In the genomic region with DNA sequence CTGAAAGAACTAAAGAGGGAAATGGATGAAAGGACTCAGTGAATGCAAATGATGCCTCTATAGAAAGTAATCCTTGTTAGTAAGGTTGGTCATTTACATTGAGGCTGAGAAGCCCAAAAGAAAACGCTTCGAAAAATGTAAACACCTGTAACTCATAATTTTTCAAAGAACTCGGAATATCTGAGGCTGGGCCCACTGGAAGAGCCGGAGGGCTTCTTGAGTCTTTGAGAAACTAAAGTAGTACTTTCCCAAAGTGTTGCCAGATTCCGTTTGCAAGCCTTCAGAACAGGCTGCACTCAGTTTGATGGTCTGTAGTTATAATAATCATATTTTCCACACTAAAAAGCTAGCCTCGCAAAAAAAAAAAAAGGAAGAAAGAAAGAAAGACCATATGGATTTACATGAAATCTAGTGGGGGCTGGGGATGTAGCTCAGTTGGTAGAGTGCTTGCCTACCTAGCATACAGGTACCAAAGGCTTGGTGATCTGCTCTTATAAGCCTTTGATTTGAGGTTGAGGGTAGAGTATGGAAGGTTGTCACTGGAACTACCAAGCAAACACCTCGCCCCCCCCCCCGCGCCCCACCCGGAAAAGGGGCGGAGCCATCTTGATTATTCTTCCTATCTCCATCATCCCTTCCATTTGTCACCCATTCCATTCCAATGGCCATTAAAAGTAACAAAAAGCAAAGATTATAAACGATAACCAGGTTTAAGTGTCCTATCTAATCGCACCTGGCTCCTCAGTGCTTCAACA, we compare ENCODE assay signal across 8 mouse cellular contexts. TPM values are rescaled to one million over a fixed set of nuclear protein-coding genes. Genes with fewer than 3 reads are reported as not detected.
A peak's percentile ranks its signal among the peaks of the same experiment; 100 is the strongest.
DNase-seq lines count a peak whose midpoint lies in the region; ATAC-seq and TF ChIP-seq lines count a peak whose summit lies in the region.

Gene Ndufs4 (minus strand): TSS at position 48 of the 755 bp plus-strand sequence.

- TF ChIP-seq CTCF in bone marrow, adult 2 months (IDR thresholded peaks at IDR 0.05; ENCODE audit: control insufficient read depth, insufficient read depth, low read length), result no peak
- TF ChIP-seq CTCF in intestine, postnatal 0 days (IDR thresholded peaks at IDR 0.05; ENCODE audit: low read depth), result no peak

- no peaks in the 10 kb centered on the region for H3K36me3 ChIP-seq in neural tube, embryonic 11.5 days (ENCODE audit: control insufficient read depth, insufficient read depth, low read length)
- H3K36me3 ChIP-seq in intestine, postnatal 0 days (ENCODE audit: control insufficient read depth, insufficient read depth), result no peaks in the 10 kb centered on the region
- no peaks in the 10 kb centered on the region for H3K36me3 ChIP-seq in midbrain, embryonic 11.5 days (ENCODE audit: control insufficient read depth, insufficient read depth, low read length)

- no peaks in the 10 kb centered on the region for H3K9me3 ChIP-seq in neural tube, embryonic 11.5 days (ENCODE audit: control insufficient read depth, low read length)
- no peaks in the 10 kb centered on the region for H3K9me3 ChIP-seq in intestine, postnatal 0 days (ENCODE audit: control insufficient read depth)
- H3K9me3 ChIP-seq in midbrain, embryonic 11.5 days (ENCODE audit: control insufficient read depth, low read length), result no peaks in the 10 kb centered on the region

- 48% methylated on average over 13 of the region's 13 CpGs for WGBS in neural tube, embryonic 11.5 days
- WGBS in bone marrow, adult 2 months, result 47% methylated on average over 13 of the region's 13 CpGs
- WGBS in intestine, postnatal 0 days, result 41% methylated on average over 11 of the region's 13 CpGs
- 47% methylated on average over 13 of the region's 13 CpGs for WGBS in midbrain, embryonic 11.5 days

- peak within 1 kb of the TSS; percentile 77 for H3K9ac ChIP-seq in neural tube, embryonic 11.5 days (ENCODE audit: low read length)
- peak within 1 kb of the TSS; percentile 68 for H3K9ac ChIP-seq in intestine, postnatal 0 days (ENCODE audit: low read depth, low read length)
- H3K9ac ChIP-seq in midbrain, embryonic 11.5 days (ENCODE audit: low read length), result peak within 1 kb of the TSS; percentile 82

- no peaks in the 10 kb centered on the region for H3K4me1 ChIP-seq in neural tube, embryonic 11.5 days (ENCODE audit: control insufficient read depth, insufficient read depth, low read length)
- no peaks in the 10 kb centered on the region for H3K4me1 ChIP-seq in bone marrow, adult 2 months (ENCODE audit: control insufficient read depth, insufficient read depth, low read length)
- H3K4me1 ChIP-seq in intestine, postnatal 0 days (replicated peaks; ENCODE audit: control insufficient read depth, insufficient read depth, low read length), result no peaks in the 10 kb centered on the region
- no peaks in the 10 kb centered on the region; the same call in 1 of the 2 replicates for H3K4me1 ChIP-seq in midbrain, embryonic 11.5 days (ENCODE audit: control insufficient read depth, insufficient read depth, low read length)

- H3K4me2 ChIP-seq in neural tube, embryonic 11.5 days (ENCODE audit: low read depth), result peak within 1 kb of the TSS; percentile 73
- H3K4me2 ChIP-seq in intestine, postnatal 0 days (replicated peaks; ENCODE audit: low read depth), result peak within 1 kb of the TSS; percentile 63
- H3K4me2 ChIP-seq in midbrain, embryonic 11.5 days, result peak within 1 kb of the TSS; percentile 55

- H3K27ac ChIP-seq in neural tube, embryonic 11.5 days (ENCODE audit: low read depth, low read length), result peak within 1 kb of the TSS; percentile 28; the same call in 1 of the 2 replicates
- H3K27ac ChIP-seq in bone marrow, adult 2 months (ENCODE audit: control insufficient read depth, insufficient read depth, low read depth, low read length, poor library complexity), result no peak within 1 kb of the TSS
- H3K27ac ChIP-seq in intestine, postnatal 0 days (ENCODE audit: low read depth, low read length), result peak within 1 kb of the TSS; percentile 78
- peak within 1 kb of the TSS; percentile 58; the same call in 1 of the 2 replicates for H3K27ac ChIP-seq in midbrain, embryonic 11.5 days (ENCODE audit: low read depth, low read length)

- H3K27me3 ChIP-seq in neural tube, embryonic 11.5 days (ENCODE audit: control insufficient read depth, insufficient read depth, low read length), result no peaks in the 10 kb centered on the region
- no peaks in the 10 kb centered on the region for H3K27me3 ChIP-seq in intestine, postnatal 0 days (replicated peaks; ENCODE audit: control insufficient read depth, insufficient read depth, low read length)
- H3K27me3 ChIP-seq in midbrain, embryonic 11.5 days (ENCODE audit: control insufficient read depth, insufficient read depth, low read length), result no peaks in the 10 kb centered on the region; the same call in 1 of the 2 replicates

- no peak for DNase-seq in neural tube, embryonic 11.5 days (ENCODE audit: low spot score)
- DNase-seq in neural tube, embryonic 10.5 days (ENCODE audit: extremely low spot score, low spot score), result no peak
- no peak for DNase-seq in gastrocnemius, postnatal 4 days (ENCODE audit: low spot score in 2 of 2)
- peak; percentile 87 for DNase-seq in midbrain, embryonic 11.5 days (ENCODE audit: low spot score, missing footprints)
- no peak for DNase-seq in ovary, postnatal 10 days (ENCODE audit: low spot score)
- no peak for DNase-seq in cerebellum, postnatal 4 days (ENCODE audit: low spot score in 2 of 2)

- H3K4me3 ChIP-seq in neural tube, embryonic 11.5 days (ENCODE audit: low read depth, low read length), result peak within 1 kb of the TSS; percentile 77
- peak within 1 kb of the TSS; percentile 80 for H3K4me3 ChIP-seq in bone marrow, adult 2 months (replicated peaks; ENCODE audit: control insufficient read depth, low read depth, low read length)
- peak within 1 kb of the TSS; percentile 82 for H3K4me3 ChIP-seq in intestine, postnatal 0 days (ENCODE audit: low read depth, low read length)
- H3K4me3 ChIP-seq in midbrain, embryonic 11.5 days (ENCODE audit: low read depth, low read length), result peak within 1 kb of the TSS; percentile 70

- no peak for TF ChIP-seq POLR2A in bone marrow, adult 2 months (IDR thresholded peaks at IDR 0.05; ENCODE audit: borderline replicate concordance, control insufficient read depth, low read depth, low read length)

- no peak for ATAC-seq in neural tube, embryonic 11.5 days (ENCODE audit: insufficient read depth, low FRiP score, low TSS enrichment)
- ATAC-seq in intestine, postnatal 0 days, result no peak
- no peak; the same call in 1 of the 2 replicates for ATAC-seq in midbrain, embryonic 11.5 days (ENCODE audit: low FRiP score)

RNA-seq across cellular contexts. Expression of gene Ndufs4, which starts in this region (rescaled TPM):
- 287 and 312 TPM in 2 replicates for polyA plus RNA-seq in neural tube, embryonic 11.5 days (2014; fragmentation: Nextera tagmentation; extraction: Ambion mirVana)
- 66.1 and 93.8 TPM in 2 replicates for polyA plus RNA-seq in bone marrow, adult 2 months (2011; ENCODE audit: insufficient read depth, insufficient read length, low replicate concordance, missing spikeins)
- 100 to 1,000 TPM; 268 to 304 TPM for total RNA-seq in gastrocnemius, postnatal 4 days (2021)
- polyA plus RNA-seq in intestine, postnatal 0 days (2015; fragmentation: Nextera tagmentation; extraction: Ambion mirVana), result 378 and 413 TPM in 2 replicates
- polyA plus RNA-seq in midbrain, embryonic 11.5 days (2014; fragmentation: Nextera tagmentation; extraction: Ambion mirVana), result 340 and 357 TPM in 2 replicates
